Comparison of ENCODE assay signal across 12 mouse cellular contexts in the genomic region with DNA sequence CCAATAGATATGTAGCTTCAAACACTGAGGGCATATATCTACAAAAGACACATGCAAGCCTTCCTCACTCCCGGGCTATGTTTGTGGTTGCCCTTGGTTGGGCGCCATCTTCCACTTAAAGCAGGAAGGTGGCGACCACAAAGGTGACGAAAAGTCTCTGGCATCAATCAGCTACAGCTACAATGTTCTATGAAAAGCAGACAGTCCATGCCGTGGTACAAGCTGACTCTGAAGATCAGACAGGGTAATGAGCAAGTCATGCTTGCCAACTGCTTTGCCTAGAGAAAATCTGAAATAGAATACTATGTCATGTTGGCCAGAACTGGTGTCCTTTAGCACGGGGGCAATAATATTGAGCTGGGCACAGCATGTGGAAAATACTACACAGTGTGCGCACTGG. TPM values are rescaled to one million over a fixed set of nuclear protein-coding genes. Genes with fewer than 3 reads are reported as not detected.
DNase-seq lines count a peak whose midpoint lies in the region.
"Had no signal": no experiment of that assay in that cellular context is flagged by ENCODE, and none has a peak within 500 bp of the region (broad histone marks: within the 10 kb centered on the region; RNA-seq: fewer than 3 reads in every experiment).

No protein-coding gene starts in this region.

- DNase-seq in gastrocnemius, postnatal 10 days = peak; percentile 4
- DNase-seq in heart, adult 8-10 months (ENCODE audit: low spot score) = peak; percentile 78
- peak; percentile 87 to 88 for DNase-seq in heart, postnatal 10 days
- peak; percentile 26 for DNase-seq in thymus, postnatal 14 days
- DNase-seq in lung, adult 18-20 months = no peak
- DNase-seq in layer of hippocampus, adult 9-10 months (ENCODE audit: low spot score) = no peak
- no peak for DNase-seq in testis, postnatal 14 days (ENCODE audit: low spot score)
- DNase-seq in layer of hippocampus, postnatal 14 days (ENCODE audit: low spot score in 2 of 2) = no peak
- DNase-seq: adrenal gland, adult 2 months; cerebellum, adult 18-20 months; kidney, adult 18-20 months; right cerebral cortex, adult 18-20 months had no signal

- intact Hi-C loops in heart, postnatal 10 days (cut with DNase I) = no loop called here

RNA-seq across cellular contexts. Expression of gene Sltm, which starts 18.2 kb away (rescaled TPM):
- total RNA-seq in gastrocnemius, postnatal 10 days (2021) = 10 to 100 TPM; 21.4 to 26.5 TPM
- total RNA-seq in heart, adult 8-10 months (2022) = 10 to 100 TPM; 16.0 to 23.0 (median 19.9) TPM
- 10 to 100 TPM; 30.7 to 30.8 TPM for total RNA-seq in heart, postnatal 10 days (2021)
- 10 to 100 TPM; 44.0 to 47.0 TPM for total RNA-seq in layer of hippocampus, postnatal 14 days (2021)

RNA-seq across cellular contexts. Expression of gene Rnf111, which starts 20.8 kb away (rescaled TPM):
- total RNA-seq in gastrocnemius, postnatal 10 days (2021) = 10 to 100 TPM; 15.8 to 20.1 TPM
- 10 to 100 TPM; 16.2 to 21.6 (median 19.5) TPM for total RNA-seq in heart, adult 8-10 months (2022)
- total RNA-seq in heart, postnatal 10 days (2021) = 10 to 100 TPM; 29.8 to 33.2 TPM
- total RNA-seq in layer of hippocampus, postnatal 14 days (2021) = 10 to 100 TPM; 38.0 TPM

Comparison
In these comparisons a context has a peak if more than half of its experiments do, and no peak if none do; other contexts are left out.
1. DNase-seq: peak in gastrocnemius, postnatal 10 days (single experiment), heart, adult 8-10 months (single experiment), heart, postnatal 10 days (2 of 2) and thymus, postnatal 14 days (single experiment); none in lung, adult 18-20 months (0 of 2), layer of hippocampus, adult 9-10 months (single experiment), testis, postnatal 14 days (single experiment) and layer of hippocampus, postnatal 14 days (0 of 2).